Mouse (Mus musculus) bone marrow macrophage, adult 2 months (primary cell): ENCODE measurements around the gene Slc4a1.

Source experiments
- CTCF ChIP-seq: IDR thresholded peaks from 2 replicates; pipeline ENCODE4 v1.5.1; 2012; ENCODE audit warnings: low read depth, mild to moderate bottlenecking, low read length, moderate library complexity
- POLR2A ChIP-seq: IDR thresholded peaks from 2 replicates; pipeline ENCODE4 v1.6.1; 2012; ENCODE audit warnings: mild to moderate bottlenecking, low read depth, low read length, borderline replicate concordance

DNA sequence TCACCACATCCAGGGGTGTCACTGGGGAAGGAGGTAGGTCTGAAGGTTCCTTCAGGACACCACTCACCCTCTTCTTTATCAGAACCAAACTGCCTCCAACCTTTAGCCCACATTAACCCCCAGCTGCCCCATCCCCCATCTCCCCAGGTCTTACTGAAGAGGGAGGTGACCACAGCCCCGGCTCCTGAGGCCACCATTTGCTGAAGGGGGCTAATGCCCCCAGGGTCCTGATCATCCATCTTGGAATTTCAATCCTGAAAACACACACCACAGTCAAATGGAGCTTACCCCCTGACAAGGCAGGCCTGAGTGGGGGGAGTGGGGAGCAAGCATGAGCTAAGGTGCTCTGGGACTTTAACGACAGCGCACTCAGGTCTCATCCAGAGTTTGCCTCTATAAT, 40.4 kb upstream of the Slc4a1 start:
- TF ChIP-seq CTCF (no peak; the same call in 1 of the 2 replicates), POLR2A (no peak)
